Mouse (Mus musculus) cerebellum, adult 11-12 months (tissue): ENCODE data around the gene Gm20388.

Source experiments
- DNase-seq: peaks from one replicate; pipeline ENCODE4 v3.0.0; 2022

Gene Gm20388

DNA sequence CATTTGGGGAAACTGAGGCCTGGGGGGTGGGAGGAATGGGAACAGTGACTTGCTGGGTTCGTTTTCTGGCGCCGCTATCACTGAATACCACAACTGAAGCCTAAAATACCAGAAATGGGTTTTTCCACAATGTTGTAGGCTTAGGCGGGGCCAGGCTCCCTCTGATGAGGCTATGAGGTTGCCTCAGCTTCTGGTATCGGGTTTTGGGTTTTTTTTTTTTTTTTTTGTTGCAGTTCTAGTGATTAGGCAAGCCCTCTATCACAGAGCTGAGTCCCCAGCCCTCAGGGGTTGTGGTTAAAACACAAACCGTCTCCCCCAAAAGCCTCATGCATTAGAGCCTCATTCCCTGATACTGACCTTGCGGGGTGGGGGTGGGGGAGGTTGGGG is 467.2 kb downstream of the Gm20388 start:
- DNase-seq, result no peak

DNA sequence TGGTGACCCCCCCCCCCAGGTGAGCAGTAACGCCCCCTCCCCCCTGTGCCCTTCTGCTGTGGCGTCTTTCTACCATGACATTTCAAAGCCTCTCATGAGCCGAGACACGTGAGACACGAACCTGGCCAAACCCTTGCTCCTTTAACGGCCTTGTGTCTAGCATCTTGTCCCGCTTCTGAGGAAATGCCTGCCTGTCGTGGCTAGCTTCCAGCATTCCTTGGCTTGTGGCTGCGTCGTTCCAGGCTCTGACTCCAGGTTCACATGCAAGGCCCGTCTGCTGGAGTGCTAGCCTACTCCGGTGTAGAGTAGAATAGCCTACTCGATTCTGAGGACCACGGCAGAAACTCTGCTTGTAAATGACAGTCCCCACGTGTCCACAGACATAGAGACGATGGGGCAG is 467.7 kb downstream of the Gm20388 start:
- peak; percentile 82 for DNase-seq

DNA sequence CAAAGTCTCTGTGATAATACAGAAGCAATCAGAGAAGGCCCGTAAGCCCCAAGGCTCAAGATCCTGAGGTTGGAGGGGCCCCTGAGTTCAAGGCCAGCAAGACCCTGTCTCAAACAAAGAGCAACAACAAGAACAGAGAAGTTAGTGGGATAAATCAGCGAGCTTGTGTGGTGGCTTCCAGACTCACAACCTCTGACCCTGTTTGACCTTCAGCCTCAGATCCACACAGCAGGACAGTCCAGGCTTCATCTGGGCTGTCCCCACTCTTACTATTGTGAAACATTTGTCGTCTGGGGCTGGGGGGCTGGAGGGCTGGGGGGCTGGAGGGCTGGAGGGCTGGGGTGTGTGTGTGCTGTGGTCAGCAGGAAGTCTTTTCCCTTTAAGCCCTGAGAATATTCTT is 468.4 kb downstream of the Gm20388 start:
- no peak for DNase-seq

DNA sequence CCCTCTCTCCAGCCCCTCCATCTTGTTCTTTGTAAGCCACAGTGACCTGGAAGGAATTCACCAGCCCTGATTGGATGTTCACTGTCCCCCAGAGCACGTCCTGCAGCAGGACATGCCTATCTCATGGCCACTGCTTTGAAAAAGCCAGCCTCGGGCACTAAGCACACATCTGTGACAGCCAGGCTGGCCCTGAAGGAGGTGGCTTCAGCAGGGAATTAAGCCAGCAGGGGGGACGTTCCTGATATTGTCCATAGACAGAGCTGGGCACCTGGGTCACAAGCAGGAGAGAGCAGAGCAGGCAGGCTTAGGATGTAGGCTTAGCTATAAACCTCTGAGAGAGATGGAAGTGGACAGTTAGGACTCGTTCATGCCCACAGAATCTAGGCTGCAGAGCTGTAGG is 471.2 kb downstream of the Gm20388 start:
- no peak for DNase-seq

DNA sequence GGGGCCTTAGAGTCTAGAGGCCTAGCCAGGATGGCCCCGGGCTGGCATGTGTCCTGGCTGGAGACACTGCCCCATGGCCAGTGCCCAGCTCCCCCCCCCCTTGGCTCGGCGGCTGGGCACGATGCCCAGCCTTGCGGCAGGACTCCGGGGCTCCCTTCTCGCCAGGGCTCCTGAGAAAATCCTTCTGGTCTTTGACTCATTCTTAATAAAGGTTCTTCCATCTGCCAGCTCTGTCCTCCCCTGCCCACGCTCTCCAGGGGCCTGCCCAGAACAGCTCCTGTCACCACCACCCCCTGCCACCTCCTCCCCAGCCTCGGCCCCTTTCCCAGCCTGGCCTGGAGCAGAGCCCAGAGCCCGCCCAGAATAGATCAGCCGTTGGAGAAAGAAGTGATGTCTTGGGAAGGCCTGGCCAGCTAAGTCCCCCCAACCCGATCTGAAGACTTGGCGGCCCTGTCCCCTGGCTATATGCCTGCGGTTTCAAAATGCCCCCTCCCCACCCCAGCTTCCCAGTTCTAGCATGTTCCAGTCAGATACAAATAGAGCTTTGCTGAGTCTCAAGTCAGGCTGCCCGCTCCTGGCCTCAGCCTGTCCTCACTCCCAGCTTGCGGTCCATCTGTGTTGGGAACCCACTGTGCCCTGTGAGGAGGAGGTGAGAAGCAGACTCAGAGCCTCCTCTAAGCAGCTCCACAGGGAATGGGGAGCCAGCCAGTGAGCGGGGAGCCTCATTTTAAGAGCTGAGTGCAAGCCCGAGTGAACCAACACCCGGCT is 472.0 kb downstream of the Gm20388 start:
- peak; percentile 98 for DNase-seq

DNA sequence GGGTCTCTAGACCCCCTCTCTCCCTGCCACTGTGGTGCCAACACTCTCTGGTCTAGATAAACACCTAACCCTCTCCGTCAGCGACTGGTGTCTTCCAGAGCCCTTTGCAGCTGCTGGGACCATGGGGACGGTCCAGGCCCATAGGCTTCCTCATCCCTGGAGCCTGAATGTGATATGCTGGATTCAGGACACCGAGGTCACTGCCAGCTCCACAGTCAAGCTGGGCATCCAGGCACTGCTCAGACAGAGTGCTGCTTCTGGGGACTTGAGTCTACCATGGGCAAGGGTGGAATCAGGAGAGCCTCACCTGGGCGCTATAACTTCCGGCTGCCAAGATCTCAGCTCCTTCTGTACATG is 472.5 kb downstream of the Gm20388 start:
- no peak for DNase-seq

DNA sequence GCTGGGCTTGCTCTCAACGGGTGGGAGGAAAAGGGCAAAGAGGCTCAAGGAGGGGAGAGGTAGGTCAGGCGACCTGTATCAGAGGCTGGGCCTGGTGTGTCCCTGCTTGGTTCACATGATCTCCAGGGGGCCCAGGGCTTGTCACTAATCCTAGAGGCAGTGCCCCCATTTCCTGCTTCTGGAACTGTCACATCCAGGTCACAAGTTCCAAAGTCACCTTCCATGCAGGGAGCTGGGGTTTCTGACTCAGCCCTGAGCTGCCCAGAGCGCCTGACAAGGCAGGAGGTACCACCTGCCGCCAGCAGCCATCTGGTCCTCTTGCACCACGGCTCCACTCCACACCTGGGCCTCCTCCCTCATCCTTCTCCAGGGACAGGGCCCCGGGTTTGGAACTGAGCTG is 473.1 kb downstream of the Gm20388 start:
- DNase-seq, result peak; percentile 72

DNA sequence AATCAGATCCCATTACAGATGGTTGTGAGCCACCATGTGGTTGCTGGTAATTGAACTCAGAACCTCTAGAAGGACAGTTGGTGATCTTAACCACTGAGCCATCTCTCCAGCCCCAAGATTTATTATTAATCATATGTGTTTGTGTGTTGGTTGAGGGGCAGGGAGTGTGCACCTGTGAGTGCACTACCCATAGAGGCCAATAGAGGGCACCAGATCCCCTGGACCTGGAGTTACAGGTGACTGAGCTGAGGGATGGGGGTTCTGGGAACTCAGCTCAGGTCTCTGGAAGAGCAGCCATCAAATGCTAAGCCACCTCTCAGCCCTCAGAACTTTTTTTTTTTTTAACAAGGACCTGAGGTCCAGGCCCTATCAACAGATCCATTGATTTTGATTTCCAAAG is 474.1 kb downstream of the Gm20388 start:
- DNase-seq, result peak; percentile 36

DNA sequence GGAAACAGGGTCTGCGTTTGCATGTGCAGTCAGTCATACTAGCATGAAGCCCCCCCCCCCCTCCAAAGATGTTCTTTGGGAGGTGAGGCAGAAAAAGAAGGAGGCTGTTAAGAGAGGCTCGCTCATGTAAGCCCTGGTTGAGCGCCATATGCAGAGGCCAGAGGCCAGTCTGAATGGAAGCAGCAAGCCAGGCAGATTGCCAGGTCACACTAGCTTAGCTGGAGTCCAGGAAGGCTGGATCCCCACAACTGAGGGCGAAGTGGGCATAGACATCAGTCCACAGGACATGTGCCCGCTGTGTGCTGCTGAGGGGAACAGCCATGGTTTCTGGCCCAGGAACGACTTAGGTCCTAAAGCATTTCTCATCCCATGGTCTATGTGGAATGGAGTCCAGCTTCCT is 477.6 kb downstream of the Gm20388 start:
- peak; percentile 16 for DNase-seq

DNA sequence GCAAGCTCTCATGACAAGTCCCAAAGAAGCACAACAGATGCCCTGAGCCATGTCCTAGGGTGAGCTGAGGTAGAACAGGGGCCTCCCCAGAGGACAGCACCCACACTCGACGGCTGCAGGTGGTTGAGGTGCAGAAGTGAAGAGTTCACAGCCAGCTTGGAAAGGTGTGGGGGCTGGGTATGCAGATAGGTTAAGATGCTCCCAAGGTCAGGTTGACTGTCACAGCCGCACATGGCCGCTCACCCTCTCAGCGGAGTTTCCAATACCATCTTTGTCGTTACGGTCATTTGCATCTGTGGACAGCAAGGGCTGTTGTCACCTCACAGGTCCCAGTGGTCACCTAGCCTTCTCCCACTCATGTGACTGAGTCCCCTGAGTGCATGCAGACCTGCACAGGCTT is 480.0 kb downstream of the Gm20388 start:
- no peak for DNase-seq

DNA sequence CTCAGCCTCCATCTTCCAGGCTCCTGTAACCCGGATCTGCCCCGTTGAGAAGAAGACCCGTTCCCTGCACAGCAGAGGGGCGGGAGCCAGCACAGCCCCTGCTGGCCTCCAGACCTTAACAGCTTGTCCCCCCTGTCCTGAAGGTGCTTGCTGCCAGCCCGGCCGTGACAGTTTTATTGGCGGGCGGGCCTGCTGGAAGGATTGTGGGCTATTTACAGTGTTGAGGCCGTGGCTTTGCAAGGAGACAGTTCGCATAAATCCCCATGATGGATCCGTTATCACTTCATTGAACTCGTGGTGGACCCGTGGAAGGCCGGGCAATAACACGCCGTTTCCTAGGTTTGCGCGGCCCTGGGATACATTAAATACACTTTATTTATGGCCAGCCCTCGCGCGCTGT is 481.2 kb downstream of the Gm20388 start:
- DNase-seq, result no peak

DNA sequence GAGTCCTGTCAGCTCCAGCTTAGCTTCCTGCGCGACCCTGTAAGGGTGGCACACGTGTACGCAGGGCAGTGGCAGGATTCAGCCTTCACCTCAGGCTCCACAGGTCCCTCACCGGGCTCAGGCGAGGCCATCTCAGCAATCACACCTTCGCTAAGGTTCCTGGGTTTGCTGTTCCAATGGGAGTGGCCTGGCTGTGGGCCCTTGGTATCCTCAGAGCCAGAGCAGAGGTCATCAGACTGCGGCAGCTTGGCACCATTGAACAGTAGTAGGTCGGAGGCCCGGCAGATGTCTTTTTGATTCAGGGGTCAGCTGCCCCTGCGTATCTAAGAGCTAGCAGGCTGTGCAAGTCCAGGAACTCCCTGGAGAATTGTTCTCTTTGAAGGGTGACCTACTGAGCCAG is 482.4 kb downstream of the Gm20388 start:
- DNase-seq, result peak; percentile 22

DNA sequence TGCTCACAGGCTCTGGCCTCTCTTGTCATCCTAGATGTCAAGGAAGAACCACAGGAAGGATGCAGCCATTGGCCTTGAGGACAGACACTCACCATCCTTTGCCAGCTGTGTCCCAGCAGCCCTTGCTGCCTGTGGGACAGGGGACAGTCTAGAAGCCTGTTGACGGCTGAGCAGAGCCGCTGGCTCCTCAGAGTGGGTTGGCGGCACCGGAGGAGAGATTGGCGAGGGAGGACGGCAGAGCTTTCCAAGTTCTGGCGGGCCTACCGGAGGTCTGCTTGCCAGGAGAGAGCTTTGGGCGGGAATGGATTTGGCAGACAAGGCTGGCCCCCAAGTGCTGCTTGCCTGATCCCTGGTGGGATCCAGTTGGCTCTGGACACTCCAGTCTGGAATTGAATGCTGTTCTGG is 483.2 kb downstream of the Gm20388 start:
- peak; percentile 81 for DNase-seq

DNA sequence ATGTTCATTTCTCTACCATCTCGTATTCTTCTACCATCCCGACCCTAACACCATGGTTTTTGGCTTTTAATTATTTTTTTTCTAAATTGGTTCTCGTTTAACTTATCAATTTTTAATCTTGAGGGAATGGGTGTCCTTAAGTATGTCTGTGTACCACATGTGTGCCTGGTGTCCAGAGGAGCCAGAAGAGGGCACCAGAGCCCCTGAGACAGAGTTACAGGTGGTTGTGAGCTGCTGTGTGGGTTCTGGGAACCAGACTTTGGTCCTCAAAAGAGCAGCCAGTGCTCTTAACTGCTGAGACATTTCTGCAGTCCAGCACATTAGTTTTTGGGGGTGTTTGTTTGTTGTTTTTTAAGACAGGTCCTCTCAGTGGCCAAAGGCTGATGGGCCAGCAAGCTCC is 485.3 kb downstream of the Gm20388 start:
- no peak for DNase-seq

DNA sequence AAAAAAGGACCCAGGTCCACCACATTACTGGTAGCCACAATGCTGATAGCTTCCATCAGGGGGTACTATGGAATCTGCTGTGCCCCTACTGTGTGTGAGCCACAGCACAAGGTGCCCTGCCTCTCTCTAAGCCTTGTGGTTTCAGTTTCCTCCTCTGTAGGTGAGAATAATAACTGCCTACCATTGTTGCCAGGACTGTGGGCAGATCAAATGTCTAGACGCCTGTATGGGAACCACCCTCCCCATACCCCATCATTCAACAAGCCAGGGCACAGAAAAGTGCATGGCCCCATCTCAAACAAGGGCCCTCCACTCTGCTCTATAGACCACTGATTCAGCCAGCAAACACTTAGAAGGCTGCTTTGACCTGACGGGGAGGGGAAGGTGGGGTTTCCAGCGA is 486.1 kb downstream of the Gm20388 start:
- DNase-seq, result no peak

DNA sequence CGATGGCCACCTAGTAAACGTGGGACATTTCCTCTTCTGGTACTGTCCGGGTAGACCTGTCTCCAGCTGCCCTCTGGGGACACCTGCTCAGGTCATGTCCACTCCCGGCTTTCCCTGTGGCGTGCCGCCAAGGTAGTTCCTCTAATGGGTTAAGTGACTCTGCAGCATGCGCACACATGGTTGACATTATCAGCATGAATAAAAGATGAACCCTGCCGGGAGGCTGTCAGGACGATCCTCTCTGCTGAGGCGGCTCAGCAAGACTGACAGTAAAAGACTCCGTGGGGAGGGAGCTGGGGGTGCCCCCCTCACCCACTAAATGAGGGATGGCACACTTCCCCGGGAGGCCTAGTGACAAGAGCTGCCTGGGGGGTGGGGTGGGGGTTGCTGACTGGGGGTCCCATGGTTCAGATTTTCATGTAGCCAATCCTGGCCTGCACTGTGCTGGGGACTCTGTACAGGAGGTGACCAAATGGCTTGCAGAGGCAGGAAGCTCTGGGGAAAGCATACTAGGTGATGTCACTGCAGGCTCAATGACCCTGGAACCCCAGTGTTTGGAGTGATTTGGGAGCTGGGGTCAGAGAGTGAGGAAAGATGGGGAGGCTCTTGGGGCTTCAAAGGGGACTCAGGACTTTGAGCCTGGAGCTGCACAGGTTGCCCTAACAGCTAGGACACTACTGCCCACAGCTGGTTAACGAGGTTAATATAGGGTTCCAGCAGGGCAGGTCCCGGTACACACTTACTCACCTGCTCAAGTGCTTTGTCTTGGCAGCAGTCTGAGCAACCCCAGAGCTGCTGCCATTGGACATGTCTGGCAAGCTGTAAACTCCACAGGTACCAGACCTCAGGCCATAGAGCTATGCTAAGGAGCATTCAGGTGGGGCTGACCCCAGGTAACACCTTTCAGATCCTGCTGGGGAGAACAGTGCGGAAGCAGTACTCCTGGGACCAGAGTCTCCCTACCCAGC is 487.1 kb downstream of the Gm20388 start:
- DNase-seq, result peak; percentile 11

DNA sequence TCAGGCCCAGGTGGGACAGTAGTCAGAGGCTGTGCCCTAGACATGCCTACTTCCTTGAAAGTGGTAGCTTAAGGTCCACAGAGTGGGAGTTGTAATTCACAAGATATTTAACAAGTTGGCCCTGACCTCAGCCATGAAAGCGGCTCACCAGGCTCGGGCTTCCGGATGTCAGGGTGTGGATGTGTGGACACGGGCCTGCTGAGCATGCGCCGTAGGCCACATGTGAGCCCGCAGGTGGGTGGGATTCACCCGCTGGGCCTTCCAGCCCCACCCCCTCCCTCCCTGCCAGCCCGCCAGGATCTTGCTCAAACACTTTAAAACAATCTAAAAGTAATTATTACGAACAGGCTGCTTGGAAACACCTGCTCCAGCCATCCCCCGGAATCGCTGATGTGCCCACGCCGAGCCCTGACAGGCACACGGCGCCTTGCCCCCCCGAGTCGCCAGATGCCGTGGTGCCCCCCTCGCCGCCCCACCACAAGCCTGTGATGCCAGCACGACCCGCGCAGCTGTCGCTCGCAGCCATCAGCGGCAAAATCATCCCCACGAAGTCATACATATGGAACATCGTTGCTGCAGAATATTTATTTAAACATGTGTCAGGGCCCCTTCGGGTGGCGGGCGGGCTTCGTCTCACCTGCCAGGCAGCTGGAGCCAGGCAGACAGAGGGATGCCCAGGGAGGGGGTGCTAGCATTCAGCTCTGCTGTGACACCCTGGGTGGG is 488.7 kb downstream of the Gm20388 start:
- DNase-seq, result no peak

DNA sequence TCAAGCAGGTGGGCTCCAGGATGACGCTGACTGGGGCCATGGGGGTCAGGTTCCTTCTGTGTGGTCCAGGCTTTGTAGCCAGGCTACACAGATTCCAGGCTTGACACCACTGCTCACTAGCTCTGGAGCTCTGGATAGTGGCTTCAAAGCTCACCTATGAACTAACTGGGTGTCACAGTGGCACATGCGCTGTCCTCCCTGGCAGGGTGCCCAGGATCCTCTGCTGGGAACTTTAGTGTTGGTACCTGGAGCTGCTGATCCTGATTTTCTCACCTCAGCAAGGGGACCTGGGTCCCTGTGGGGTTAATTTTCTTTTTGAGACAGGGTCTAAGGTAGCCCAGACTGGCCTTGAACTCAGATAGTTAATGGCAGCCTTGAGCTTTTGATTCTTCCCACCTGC is 490.6 kb downstream of the Gm20388 start:
- DNase-seq, result no peak

DNA sequence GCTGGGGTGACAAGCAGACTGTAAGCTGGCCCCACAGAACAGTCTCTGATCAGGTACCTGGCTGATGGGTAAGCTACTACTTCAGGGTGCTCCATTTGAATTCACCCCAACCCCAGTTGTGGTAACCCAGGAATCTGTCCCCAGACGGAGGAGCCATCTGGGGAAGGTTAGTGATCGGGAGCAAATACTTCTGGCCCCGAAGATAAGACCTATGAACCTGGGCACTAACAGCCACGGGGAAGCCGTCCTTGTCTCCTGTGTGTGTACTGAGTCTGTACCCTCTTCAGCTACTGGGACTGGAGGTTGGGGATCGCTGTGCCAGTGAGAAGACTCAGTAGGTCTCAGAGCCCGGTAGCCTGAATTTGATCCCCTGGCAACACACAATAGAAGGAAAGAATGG is 491.1 kb downstream of the Gm20388 start:
- DNase-seq, result no peak

DNA sequence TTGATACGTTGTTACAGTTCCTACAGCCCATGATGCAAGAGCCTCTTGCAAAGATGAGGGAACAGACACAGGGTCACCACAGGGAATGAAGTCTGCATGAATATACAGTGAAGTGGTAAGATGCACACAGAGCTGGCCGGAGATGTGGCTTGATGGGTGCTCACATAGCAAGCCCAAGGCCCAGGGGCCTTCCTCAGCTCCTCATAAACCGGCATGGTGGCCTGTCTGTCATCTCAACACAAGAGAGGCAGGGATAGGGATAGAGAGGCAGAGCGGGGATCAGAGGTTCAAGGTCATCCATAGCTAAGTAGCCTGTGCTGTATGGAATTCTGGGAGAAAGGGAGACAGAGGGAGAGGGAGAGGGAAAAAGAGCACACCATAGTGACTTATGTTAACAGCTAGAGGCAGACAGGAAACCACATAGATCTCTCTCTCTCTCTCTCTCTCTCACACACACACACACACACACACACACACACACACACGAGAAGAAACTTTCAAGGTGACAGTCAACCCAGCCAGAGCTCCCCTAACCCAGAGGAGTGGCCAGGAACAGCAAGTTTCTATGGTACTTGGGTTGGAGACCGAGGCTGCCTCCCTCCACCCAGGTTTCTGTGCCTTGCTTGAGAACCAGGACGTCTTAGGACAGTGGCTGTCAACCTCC is 493.1 kb downstream of the Gm20388 start:
- DNase-seq, result no peak

DNA sequence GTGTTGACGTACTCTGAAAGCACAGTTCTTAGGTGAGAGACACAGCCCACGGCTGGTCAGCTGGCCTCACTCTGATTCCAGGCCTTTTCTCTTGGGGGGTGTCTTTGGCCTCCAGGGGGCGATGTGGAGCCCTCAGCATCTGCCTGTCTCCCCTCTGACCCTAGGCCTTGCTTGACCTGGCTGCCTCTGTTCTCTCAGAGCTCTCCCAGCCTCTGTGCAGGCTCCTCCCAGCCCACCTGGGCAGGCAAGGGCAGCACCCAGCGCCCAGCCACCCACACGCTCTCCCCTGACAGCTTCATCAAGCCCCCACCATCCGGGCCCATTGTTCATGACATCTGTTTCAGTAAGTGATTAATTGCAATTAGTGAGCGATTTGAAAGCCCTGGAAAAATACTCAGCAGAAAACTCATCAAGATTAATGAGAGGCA is 494.0 kb downstream of the Gm20388 start:
- no peak for DNase-seq

DNA sequence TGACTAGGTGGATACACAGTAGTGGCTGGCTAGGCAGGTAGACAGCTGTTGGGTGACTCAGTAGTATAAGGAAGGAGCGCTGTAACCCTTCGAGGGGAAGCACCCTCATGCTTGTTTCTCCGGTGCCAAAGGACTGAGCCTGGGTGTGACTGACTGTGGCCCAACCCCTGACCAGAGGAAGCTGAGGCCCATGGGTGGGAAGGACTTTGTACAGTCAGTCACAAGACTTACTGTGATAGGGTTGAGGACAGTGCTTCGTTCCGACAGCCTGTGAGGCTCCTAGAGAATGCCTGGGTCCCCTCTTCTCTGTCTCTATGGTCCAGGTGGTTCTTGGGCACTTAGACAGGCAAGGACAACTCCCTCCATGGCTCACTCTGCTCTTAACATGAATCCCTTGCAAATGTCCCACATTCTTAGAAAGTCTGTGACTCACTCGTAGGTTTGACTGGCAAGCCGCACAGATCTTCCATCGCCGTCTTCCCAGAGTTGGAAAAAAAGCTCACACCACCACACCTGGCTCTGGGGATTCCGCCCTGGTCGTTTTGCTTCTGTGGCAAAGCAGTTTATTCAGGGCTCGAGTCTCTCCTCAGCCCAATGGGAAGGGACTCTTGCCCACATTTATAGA is 495.5 kb downstream of the Gm20388 start:
- no peak for DNase-seq
